Mouse (Mus musculus) CH12.LX (cell line): Measurements from ENCODE around the gene Dennd1a. TPM values are rescaled to one million over a fixed set of nuclear protein-coding genes. Genes with fewer than 3 reads are reported as not detected.

ENCODE experiments used
- DNase-seq: peaks from one replicate; pipeline ENCODE4 v3.0.0-alpha.2; 2013; ENCODE audit errors: extremely low read depth
- H3K27ac ChIP-seq: 2 replicates; pipeline ENCODE4 v1.5.1; 2012; ENCODE audit warnings: low read depth, mild to moderate bottlenecking, control low read depth, moderate library complexity; ENCODE audit not compliant: insufficient read depth
- H3K27me3 ChIP-seq: replicated peaks from 2 replicates; pipeline ENCODE3; 2012; ENCODE audit warnings: inconsistent platforms
- H3K36me3 ChIP-seq, 2 experiments: replicated peaks in 1 of 2; 2 replicates each; pipeline versions ENCODE3 to v1.6.1; 2012; ENCODE audit warnings: inconsistent platforms in 1 of 2, low read length in 1 of 2, mild to moderate bottlenecking in 1 of 2, mixed read lengths in 1 of 2, moderate library complexity in 1 of 2; ENCODE audit not compliant: control insufficient read depth in 1 of 2, insufficient read depth in 1 of 2
- H3K4me1 ChIP-seq, 2 experiments: 2 replicates each; pipeline ENCODE4 v1.6.1; 2012; ENCODE audit warnings: inconsistent platforms in 1 of 2, moderate library complexity in 1 of 2; ENCODE audit not compliant: insufficient read depth in 2 of 2, control insufficient read depth in 1 of 2
- H3K4me2 ChIP-seq: 2 replicates; pipeline ENCODE4 v1.6.1; 2012; ENCODE audit warnings: low read depth, mild to moderate bottlenecking, control low read depth; ENCODE audit not compliant: poor library complexity, insufficient read depth, severe bottlenecking
- H3K4me3 ChIP-seq, 3 experiments: fragments of 150-350 bp in 1 of 3; sonication (generic) in 1 of 3; replicated peaks in 1 of 3; 2 replicates each; pipeline versions ENCODE3 to v1.5.1; 2011 to 2012; ENCODE audit warnings: low read depth in 2 of 3, low read length in 2 of 3, mild to moderate bottlenecking in 2 of 3, moderate library complexity in 2 of 3, control low read depth in 1 of 3, improper control_type of control experiment in 1 of 3, inconsistent platforms in 1 of 3, mixed read lengths in 1 of 3; ENCODE audit not compliant: poor library complexity in 1 of 3
- H3K79me2 ChIP-seq: replicated peaks from 2 replicates; pipeline ENCODE4 v1.6.1; 2012; ENCODE audit warnings: mild to moderate bottlenecking, moderate library complexity; ENCODE audit not compliant: control insufficient read depth, poor library complexity, insufficient read depth, severe bottlenecking; ENCODE audit errors: extremely low read depth
- H3K9ac ChIP-seq: 2 replicates; pipeline ENCODE4 v1.6.1; 2012; ENCODE audit warnings: low read depth, mild to moderate bottlenecking, control low read depth, moderate library complexity; ENCODE audit not compliant: insufficient read depth
- H3K9me3 ChIP-seq: replicated peaks from 2 replicates; pipeline ENCODE3; 2012; ENCODE audit warnings: low read length, inconsistent platforms, mixed read lengths
- BHLHE40 ChIP-seq: IDR thresholded peaks from 2 replicates; pipeline ENCODE4 v1.6.1; 2011; ENCODE audit warnings: mild to moderate bottlenecking, low read depth, low read length, improper control_type of control experiment
- CTCF ChIP-seq, 2 experiments: IDR thresholded peaks in 1 of 2; conservative IDR thresholded peaks in 1 of 2; 2 replicates each; pipeline ENCODE4 v1.5.1; 2011 to 2012; ENCODE audit warnings: low read depth in 2 of 2, low read length in 2 of 2, improper control_type of control experiment in 1 of 2, inconsistent platforms in 1 of 2, mild to moderate bottlenecking in 1 of 2, moderate library complexity in 1 of 2
- E2F4 ChIP-seq: IDR thresholded peaks from 2 replicates; pipeline ENCODE4 v1.6.1; 2011; ENCODE audit warnings: low read depth, low read length, improper control_type of control experiment; ENCODE audit not compliant: insufficient replicate concordance
- GABPA ChIP-seq: IDR thresholded peaks from 2 replicates; pipeline ENCODE4 v1.6.1; 2012; ENCODE audit warnings: low read depth, low read length, improper control_type of control experiment, inconsistent platforms; ENCODE audit not compliant: insufficient replicate concordance
- MAFK ChIP-seq: IDR thresholded peaks from 2 replicates; pipeline ENCODE4 v1.6.1; 2011; ENCODE audit warnings: low read length, improper control_type of control experiment; ENCODE audit not compliant: insufficient replicate concordance
- MAX ChIP-seq: IDR thresholded peaks from 2 replicates; pipeline ENCODE4 v1.6.1; 2011; ENCODE audit warnings: low read length, improper control_type of control experiment
- MEF2A ChIP-seq: IDR thresholded peaks from 2 replicates; pipeline ENCODE4 v1.6.1; 2014; ENCODE audit warnings: low read depth, mild to moderate bottlenecking, inconsistent platforms, low read length, improper control_type of control experiment, borderline replicate concordance
- MYC ChIP-seq: IDR thresholded peaks from 2 replicates; pipeline ENCODE4 v1.6.1; 2011; ENCODE audit warnings: low read depth, mild to moderate bottlenecking, improper control_type of control experiment, low read length
- NELFE ChIP-seq: IDR thresholded peaks from 2 replicates; pipeline ENCODE4 v1.6.1; 2011; ENCODE audit warnings: low read depth, low read length, improper control_type of control experiment
- TBP ChIP-seq: conservative IDR thresholded peaks from 2 replicates; pipeline ENCODE4 v1.6.1; 2011; ENCODE audit warnings: low read depth, low read length, improper control_type of control experiment
- UBTF ChIP-seq: IDR thresholded peaks from 2 replicates; pipeline ENCODE4 v1.6.1; 2012; ENCODE audit warnings: low read depth, mild to moderate bottlenecking, inconsistent platforms, low read length, improper control_type of control experiment, moderate library complexity
- USF1 ChIP-seq: IDR thresholded peaks from 2 replicates; pipeline ENCODE4 v1.6.1; 2014; ENCODE audit warnings: low read depth, mild to moderate bottlenecking, inconsistent platforms, low read length, improper control_type of control experiment
- USF2 ChIP-seq: conservative IDR thresholded peaks from 2 replicates; pipeline ENCODE4 v1.6.1; 2011; ENCODE audit warnings: low read depth, low read length, improper control_type of control experiment
- ZC3H11A ChIP-seq: IDR thresholded peaks from 2 replicates; pipeline ENCODE4 v1.6.1; 2012; ENCODE audit warnings: low read depth, mild to moderate bottlenecking, inconsistent platforms, low read length, improper control_type of control experiment
- ZKSCAN1 ChIP-seq: IDR thresholded peaks from 2 replicates; pipeline ENCODE4 v1.6.1; 2012; ENCODE audit warnings: low read depth, inconsistent platforms, low read length, improper control_type of control experiment, borderline replicate concordance
- dilution Hi-C: fragments of 300-500 bp; cut with MboI; formaldehyde crosslinking; loops from 2 replicates; pipeline ENCODE4 v1.14.3; 2020; ENCODE audit warnings: low sequenced_read_pairs; ENCODE audit not compliant: extremely low pct_unique_long_range_greater_than_20kb, extremely low pct_ligation_motif_present
- in situ Hi-C: fragments of 300-500 bp; cut with MboI; formaldehyde crosslinking; loops from 3 replicates; pipeline ENCODE4 v1.14.3; 2019; ENCODE audit warnings: low sequenced_read_pairs, low pct_ligation_motif_present, low pct_unique_long_range_greater_than_20kb, mixed read lengths
- polyA plus RNA-seq: library from polyadenylated mRNA; unstranded; fragments of >175 nt; gene quantifications from 2 replicates; pipeline ENCODE4 v1.2.1, GENCODE M21; 2012; ENCODE audit warnings: low read depth; ENCODE audit not compliant: insufficient read length
- total RNA-seq, 2 experiments: library from RNA; depleted of rRNA; stranded (reverse); fragments of 300-350 nt in 1 of 2; fragments of >200 nt in 1 of 2; gene quantifications; 2 replicates each; pipeline ENCODE4 v1.2.3; 2012 to 2014

Gene Dennd1a
- total and polyA plus RNA-seq, 3 experiments, result 2.7 to 7.3 (median 4.3) TPM

DNA sequence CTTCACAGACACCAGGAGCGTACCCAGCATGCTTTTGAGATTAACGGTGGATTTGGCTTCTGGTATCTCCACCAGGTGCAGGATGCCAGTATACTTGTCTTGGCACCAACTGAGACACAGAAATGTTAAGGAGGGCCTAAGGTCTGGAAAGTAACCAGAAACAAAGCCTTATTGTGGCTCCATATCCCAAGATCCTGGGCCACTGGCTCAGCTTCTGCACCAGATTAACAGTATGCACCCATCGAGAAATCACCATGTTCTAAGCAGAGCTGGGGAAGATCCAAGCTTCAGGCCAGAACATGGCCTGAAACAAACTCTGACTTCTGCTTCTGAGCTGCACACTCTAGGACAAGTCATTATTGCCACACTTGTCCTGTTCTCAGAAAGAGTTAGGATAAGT lies 450.3 kb downstream of the Dennd1a start:
- Histone ChIP-seq H3K4me2 (no peak overlapping the region), H3K79me2 (no peaks in the 10 kb centered on the region), H3K36me3 (peaks cover 0 to 16% of the 10 kb centered on the region in 2 experiments), H3K27ac (no peak overlapping the region), H3K27me3 (no peaks in the 10 kb centered on the region), H3K9ac (no peak overlapping the region), H3K9me3 (no peaks in the 10 kb centered on the region), H3K4me1 (peaks cover 0 to 21% of the 10 kb centered on the region in 2 experiments; a peak in 2 of 4 replicates), H3K4me3 (no peak overlapping the region)
- in situ Hi-C loops (no loop called here), dilution Hi-C loops (no loop called here)
- TF ChIP-seq MYC (no peak), NELFE (no peak), E2F4 (no peak), ZC3H11A (no peak), GABPA (no peak), USF2 (no peak), ZKSCAN1 (no peak)
- DNase-seq, result no peak

DNA sequence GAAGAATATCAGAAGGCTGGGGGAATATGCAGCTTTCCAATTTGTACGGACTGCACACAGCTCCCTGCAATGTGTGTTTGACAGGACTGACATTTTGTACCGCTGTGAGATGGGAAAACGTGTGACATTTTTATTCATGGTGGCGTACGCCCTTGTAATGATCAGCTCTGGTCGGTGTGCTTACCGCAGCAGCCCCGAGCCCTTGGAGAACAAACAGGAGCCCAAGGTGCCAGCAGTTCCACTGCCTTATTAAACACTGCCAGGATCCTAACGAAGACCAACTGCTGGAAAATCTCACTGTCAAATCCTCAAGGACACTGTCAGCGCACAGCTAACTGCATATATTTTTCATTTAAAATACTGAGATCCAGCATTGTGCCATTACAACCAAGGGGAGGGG lies 454.9 kb downstream of the Dennd1a start:
- Histone ChIP-seq H3K79me2 (no peaks in the 10 kb centered on the region), H3K9ac (no peak overlapping the region), H3K9me3 (no peaks in the 10 kb centered on the region), H3K4me3 (no peak overlapping the region), H3K27me3 (no peaks in the 10 kb centered on the region), H3K4me2 (no peak overlapping the region), H3K4me1 (no peaks in the 10 kb centered on the region), H3K36me3 (peaks cover 0 to 25% of the 10 kb centered on the region in 2 experiments), H3K27ac (no peak overlapping the region)
- no peak for DNase-seq
- in situ Hi-C loops (no loop called here), dilution Hi-C loops (no loop called here)
- TF ChIP-seq MEF2A, result no peak
- no peak for TF ChIP-seq USF1
- TF ChIP-seq MAX, result no peak
- no peak for TF ChIP-seq UBTF
- TF ChIP-seq CTCF (conservative IDR thresholded peaks at IDR 0.05 in 1 of 2, IDR thresholded peaks at IDR 0.05 in 1 of 2; ENCODE audit: low read depth in 2 of 2, low read length in 2 of 2), result no peak
- no peak for TF ChIP-seq ZKSCAN1
- TF ChIP-seq TBP, result no peak
- TF ChIP-seq MYC, result no peak
- TF ChIP-seq BHLHE40, result no peak
- TF ChIP-seq MAFK, result no peak
